Mouse (Mus musculus): Measurements from ENCODE around the gene Ptpra. TPM values are rescaled to one million over a fixed set of nuclear protein-coding genes. Genes with fewer than 3 reads are reported as not detected.
"Not testable (repeated sequence)": the region's sequence is repeated elsewhere in the genome, so short reads cannot be mapped to it uniquely, and the experiment has no call there.

Gene Ptpra
- polyA plus RNA-seq, 1 experiment from 2014 or later: 29.0 TPM

DNA sequence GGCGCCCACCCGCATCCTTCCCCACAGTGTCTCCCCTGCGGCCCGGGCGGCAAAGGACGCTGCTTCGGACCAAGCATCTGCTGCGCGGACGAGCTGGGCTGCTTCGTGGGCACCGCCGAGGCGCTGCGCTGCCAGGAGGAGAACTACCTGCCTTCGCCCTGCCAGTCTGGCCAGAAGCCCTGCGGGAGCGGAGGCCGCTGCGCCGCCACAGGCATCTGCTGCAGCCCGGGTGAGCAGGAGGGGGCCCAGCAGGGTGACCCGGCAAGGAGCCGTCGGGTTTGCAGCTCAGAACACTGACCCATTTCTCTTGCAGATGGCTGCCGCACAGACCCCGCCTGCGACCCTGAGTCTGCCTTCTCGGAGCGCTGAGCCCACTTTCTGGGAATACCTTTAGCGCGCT lies 126.5 kb downstream of the Ptpra start:
- Histone ChIP-seq H3K4me1 (ENCODE audit: control insufficient read depth, insufficient read depth, low read length) (peaks cover 22% of the 10 kb centered on the region; the same call in 1 of the 2 replicates), H3K27me3 (replicated peaks; ENCODE audit: control insufficient read depth, insufficient read depth, low read length) (peaks cover 58% of the 10 kb centered on the region), H3K9ac (ENCODE audit: low read depth, low read length) (peak overlapping the region; percentile 17), H3K4me3 (ENCODE audit: low read length) (peak overlapping the region; percentile 27), H3K4me2 (ENCODE audit: low read depth, low read length) (peak overlapping the region; percentile 44)
- not testable (repeated sequence) for H3K27ac ChIP-seq (ENCODE audit: low read length); H3K36me3 ChIP-seq (ENCODE audit: control insufficient read depth, insufficient read depth, low read length); ATAC-seq; H3K9me3 ChIP-seq (ENCODE audit: control insufficient read depth, low read length)
- 3% methylated on average over 32 of the region's 32 CpGs for WGBS

DNA sequence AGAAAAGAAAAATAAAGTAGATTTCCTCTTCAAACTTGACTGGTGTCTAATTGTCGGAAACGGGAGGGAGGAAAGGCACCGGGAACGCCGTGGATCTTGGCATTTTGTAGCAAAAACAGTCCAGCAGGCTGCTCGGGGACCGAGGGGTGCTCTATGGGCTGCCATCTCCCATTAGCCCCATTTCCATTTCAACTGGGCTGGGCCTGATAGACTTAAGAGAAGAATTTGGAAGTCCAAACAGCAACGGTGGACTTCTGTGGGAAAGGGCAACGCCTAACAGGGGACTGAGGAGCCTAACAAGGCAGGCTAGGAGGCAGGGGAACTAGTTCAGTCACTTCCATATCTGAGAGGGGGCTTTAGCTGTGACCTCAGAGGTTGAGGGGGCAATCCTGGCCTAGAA lies 126.9 kb downstream of the Ptpra start:
- ATAC-seq: 0 out of 2 replicates have a peak, but pooled peaks have one; percentile 8
- H3K9me3 ChIP-seq (ENCODE audit: control insufficient read depth, low read length): no peaks in the 10 kb centered on the region
- whole genome bisulfite sequencing: 9% methylated on average over 9 of the region's 9 CpGs
- peaks cover 22% of the 10 kb centered on the region; the same call in 1 of the 2 replicates for H3K4me1 ChIP-seq (ENCODE audit: control insufficient read depth, insufficient read depth, low read length)
- H3K9ac ChIP-seq (ENCODE audit: low read depth, low read length): peak overlapping the region; percentile 17; the same call in 1 of the 2 replicates
- peak overlapping the region; percentile 27 for H3K4me3 ChIP-seq (ENCODE audit: low read length)
- H3K4me2 ChIP-seq (ENCODE audit: low read depth, low read length): peak overlapping the region; percentile 44
- H3K36me3 ChIP-seq (ENCODE audit: control insufficient read depth, insufficient read depth, low read length): no peaks in the 10 kb centered on the region
- H3K27me3 ChIP-seq (replicated peaks; ENCODE audit: control insufficient read depth, insufficient read depth, low read length): peaks cover 63% of the 10 kb centered on the region
- no peak overlapping the region for H3K27ac ChIP-seq (ENCODE audit: low read length)

DNA sequence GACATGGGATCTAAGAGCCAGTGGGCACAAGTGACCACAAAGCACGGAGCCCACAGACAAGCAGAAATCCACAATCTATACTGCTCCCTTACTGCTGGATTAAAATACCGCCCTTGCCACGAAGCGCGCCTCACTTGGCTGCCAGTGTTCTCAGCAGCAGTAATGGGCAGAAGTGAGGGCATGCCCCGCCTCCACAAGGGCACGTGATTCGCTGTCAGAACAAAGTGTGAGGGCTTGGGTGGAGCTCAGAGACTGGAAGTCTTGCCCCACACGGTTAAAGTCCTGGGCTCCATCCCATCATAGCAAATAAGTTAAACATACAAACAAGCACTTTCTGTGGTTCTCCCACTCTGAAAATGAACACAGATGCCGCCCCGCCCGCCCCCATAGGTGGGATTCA lies 127.6 kb downstream of the Ptpra start:
- Histone ChIP-seq H3K27ac (ENCODE audit: low read length) (no peak overlapping the region), H3K4me2 (ENCODE audit: low read depth, low read length) (peak overlapping the region; percentile 44), H3K4me3 (ENCODE audit: low read length) (no peak overlapping the region), H3K9ac (ENCODE audit: low read depth, low read length) (no peak overlapping the region), H3K27me3 (replicated peaks; ENCODE audit: control insufficient read depth, insufficient read depth, low read length) (peaks cover 68% of the 10 kb centered on the region), H3K9me3 (ENCODE audit: control insufficient read depth, low read length) (no peaks in the 10 kb centered on the region), H3K36me3 (ENCODE audit: control insufficient read depth, insufficient read depth, low read length) (no peaks in the 10 kb centered on the region), H3K4me1 (ENCODE audit: control insufficient read depth, insufficient read depth, low read length) (peaks cover 22% of the 10 kb centered on the region; the same call in 1 of the 2 replicates)
- WGBS: 8% methylated on average over 12 of the region's 12 CpGs
- ATAC-seq: peak; percentile 71

DNA sequence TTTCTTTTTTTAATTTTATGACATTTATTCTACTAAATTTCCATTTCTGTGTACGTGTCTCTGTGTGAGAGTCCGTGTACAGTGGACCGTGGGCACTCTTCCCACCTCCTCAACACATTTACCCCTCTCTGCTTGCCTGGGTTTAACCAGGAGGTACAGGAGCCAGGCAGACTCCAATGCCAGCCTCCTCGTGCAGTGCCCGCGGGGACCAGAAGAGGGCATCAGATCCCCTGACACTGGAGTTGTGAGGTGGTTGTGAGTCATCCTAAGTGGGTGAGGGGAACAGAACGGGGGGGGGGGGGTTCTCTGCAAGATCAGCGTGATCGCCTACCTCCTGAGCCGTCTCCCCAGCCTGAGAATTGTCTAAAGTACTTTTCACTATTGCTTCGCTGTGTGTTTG lies 128.1 kb downstream of the Ptpra start:
- Histone ChIP-seq H3K27me3 (replicated peaks; ENCODE audit: control insufficient read depth, insufficient read depth, low read length) (peaks cover 73% of the 10 kb centered on the region), H3K27ac (ENCODE audit: low read length) (no peak overlapping the region), H3K4me3 (ENCODE audit: low read length) (no peak overlapping the region), H3K4me2 (ENCODE audit: low read depth, low read length) (no peak overlapping the region), H3K9me3 (ENCODE audit: control insufficient read depth, low read length) (no peaks in the 10 kb centered on the region), H3K4me1 (ENCODE audit: control insufficient read depth, insufficient read depth, low read length) (peaks cover 22% of the 10 kb centered on the region; the same call in 1 of the 2 replicates), H3K9ac (ENCODE audit: low read depth, low read length) (no peak overlapping the region), H3K36me3 (ENCODE audit: control insufficient read depth, insufficient read depth, low read length) (no peaks in the 10 kb centered on the region)
- no peak for ATAC-seq
- WGBS: 14% methylated on average over 11 of the region's 11 CpGs

DNA sequence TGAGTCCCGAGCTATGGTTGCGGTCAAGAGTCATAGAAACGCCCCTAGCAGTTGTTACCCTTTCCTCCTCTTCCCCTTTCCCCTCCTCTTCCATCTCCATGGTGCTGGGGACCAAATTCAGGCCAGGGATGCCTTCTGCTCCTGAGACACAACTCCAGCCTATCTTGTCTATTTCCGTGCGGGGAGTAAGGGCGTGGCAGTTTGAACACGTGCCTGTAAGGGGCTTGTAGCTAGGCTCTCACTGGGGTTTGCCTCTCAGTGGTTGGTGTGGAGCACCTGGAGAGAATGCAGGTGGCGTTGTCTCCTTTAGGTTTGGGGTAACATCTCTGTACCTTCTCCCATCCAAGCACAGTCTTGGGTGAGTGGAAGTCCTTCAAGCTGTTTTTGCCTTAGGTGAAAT lies 129.7 kb downstream of the Ptpra start:
- Histone ChIP-seq H3K4me3 (ENCODE audit: low read length) (no peak overlapping the region), H3K9me3 (ENCODE audit: control insufficient read depth, low read length) (no peaks in the 10 kb centered on the region), H3K4me1 (ENCODE audit: control insufficient read depth, insufficient read depth, low read length) (peaks cover 22% of the 10 kb centered on the region; the same call in 1 of the 2 replicates), H3K9ac (ENCODE audit: low read depth, low read length) (no peak overlapping the region), H3K27me3 (replicated peaks; ENCODE audit: control insufficient read depth, insufficient read depth, low read length) (peaks cover 73% of the 10 kb centered on the region), H3K4me2 (ENCODE audit: low read depth, low read length) (no peak overlapping the region), H3K36me3 (ENCODE audit: control insufficient read depth, insufficient read depth, low read length) (no peaks in the 10 kb centered on the region), H3K27ac (ENCODE audit: low read length) (no peak overlapping the region)
- no peak for ATAC-seq
- WGBS: 12% methylated on average over 8 of the region's 8 CpGs

DNA sequence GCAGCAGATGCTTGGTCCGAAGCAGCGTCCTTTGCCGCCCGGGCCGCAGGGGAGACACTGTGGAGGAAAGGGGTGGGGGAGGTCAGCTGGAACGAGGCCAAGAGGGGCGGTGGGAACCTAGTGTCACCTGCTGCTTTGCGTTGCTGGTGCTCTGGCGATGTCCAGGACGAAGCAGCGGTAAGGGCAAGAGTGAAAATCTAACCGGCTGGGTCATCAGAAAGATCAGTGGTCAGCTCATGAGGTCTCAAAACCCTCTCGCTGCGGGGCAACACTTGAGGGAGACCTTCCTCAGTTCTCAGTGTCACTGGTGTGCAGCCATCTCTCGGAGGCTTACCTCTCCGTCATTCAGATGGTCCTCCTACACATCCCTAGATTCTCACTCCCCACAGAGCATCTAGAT lies 131.1 kb downstream of the Ptpra start:
- Histone ChIP-seq H3K4me2 (ENCODE audit: low read depth, low read length) (peak overlapping the region; percentile 59), H3K9ac (ENCODE audit: low read depth, low read length) (no peak overlapping the region), H3K4me3 (ENCODE audit: low read length) (peak overlapping the region; percentile 43), H3K9me3 (ENCODE audit: control insufficient read depth, low read length) (no peaks in the 10 kb centered on the region), H3K27me3 (replicated peaks; ENCODE audit: control insufficient read depth, insufficient read depth, low read length) (peaks cover 60% of the 10 kb centered on the region), H3K27ac (ENCODE audit: low read length) (no peak overlapping the region), H3K4me1 (ENCODE audit: control insufficient read depth, insufficient read depth, low read length) (peaks cover 22% of the 10 kb centered on the region; the same call in 1 of the 2 replicates), H3K36me3 (ENCODE audit: control insufficient read depth, insufficient read depth, low read length) (no peaks in the 10 kb centered on the region)
- WGBS: 7% methylated on average over 16 of the region's 16 CpGs
- no peak for ATAC-seq

DNA sequence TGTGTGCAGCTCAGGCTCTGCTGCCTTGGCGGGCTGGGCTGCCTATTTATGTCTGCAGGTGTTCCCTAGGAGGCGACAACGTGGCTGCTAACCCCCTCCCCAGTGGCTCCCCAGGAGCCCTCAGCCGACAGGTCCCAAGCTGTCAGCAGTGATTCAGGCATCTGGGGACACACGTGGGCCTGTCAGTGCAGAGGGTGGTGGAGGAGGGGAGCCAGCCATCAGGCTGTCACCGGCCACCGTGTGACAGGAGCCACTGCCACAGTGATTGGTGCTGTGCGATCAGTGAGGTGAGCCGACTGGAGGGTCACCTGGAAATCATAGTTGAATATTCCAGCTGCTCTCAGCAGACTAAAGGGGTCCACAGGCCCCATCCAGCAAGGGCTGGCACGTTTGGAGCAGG lies 132.5 kb downstream of the Ptpra start, which contains the start of gene Avp:
Avp (minus strand) TSS at position 3 of the 400 bp plus-strand sequence.
- no peaks in the 10 kb centered on the region for H3K36me3 ChIP-seq (ENCODE audit: control insufficient read depth, insufficient read depth, low read length)
- H3K27me3 ChIP-seq (replicated peaks; ENCODE audit: control insufficient read depth, insufficient read depth, low read length): peaks cover 48% of the 10 kb centered on the region
- H3K9ac ChIP-seq (ENCODE audit: low read depth, low read length): no peak within 1 kb of the TSS
- H3K4me1 ChIP-seq (ENCODE audit: control insufficient read depth, insufficient read depth, low read length): peaks cover 14% of the 10 kb centered on the region; the same call in 1 of the 2 replicates
- H3K27ac ChIP-seq (ENCODE audit: low read length): no peak within 1 kb of the TSS
- WGBS: 39% methylated on average over 10 of the region's 10 CpGs
- H3K4me3 ChIP-seq (ENCODE audit: low read length): no peak within 1 kb of the TSS
- no peak for ATAC-seq
- no peak within 1 kb of the TSS for H3K4me2 ChIP-seq (ENCODE audit: low read depth, low read length)
- H3K9me3 ChIP-seq (ENCODE audit: control insufficient read depth, low read length): no peaks in the 10 kb centered on the region

DNA sequence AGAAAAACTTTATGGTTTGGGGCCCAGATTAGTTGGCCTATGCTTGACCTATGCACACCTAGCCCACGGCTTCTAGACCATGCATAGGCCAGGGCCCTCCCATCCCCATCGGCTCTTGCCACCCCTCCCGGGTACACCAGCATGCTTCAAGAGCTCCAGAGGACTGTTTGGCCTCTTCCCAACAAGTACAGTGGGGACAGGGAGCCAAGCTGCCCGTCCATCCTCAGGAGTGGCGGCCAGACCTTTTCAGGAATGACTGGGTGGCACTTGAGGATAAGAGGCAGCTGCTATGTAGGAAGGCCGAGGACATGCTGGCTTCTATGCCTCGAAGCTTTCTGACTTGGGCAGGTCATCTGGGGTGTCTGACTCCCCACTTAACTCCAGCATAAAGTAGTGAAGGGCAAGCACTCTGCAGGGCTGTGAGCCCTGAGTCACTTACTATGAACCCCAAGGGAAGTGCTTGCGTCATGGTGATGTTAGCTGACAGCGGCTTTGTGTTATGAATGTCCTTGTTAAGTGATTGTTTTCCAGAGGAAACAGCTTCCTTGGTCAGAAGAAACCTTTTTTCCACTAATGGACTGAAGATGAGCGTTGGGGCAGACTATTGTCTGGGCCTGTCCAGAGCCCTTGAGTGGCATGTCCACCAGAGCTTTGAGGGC lies 134.0 kb downstream of the Ptpra start:
- Histone ChIP-seq H3K27me3 (replicated peaks; ENCODE audit: control insufficient read depth, insufficient read depth, low read length) (peaks cover 39% of the 10 kb centered on the region), H3K36me3 (ENCODE audit: control insufficient read depth, insufficient read depth, low read length) (no peaks in the 10 kb centered on the region), H3K27ac (ENCODE audit: low read length) (no peak overlapping the region), H3K9ac (ENCODE audit: low read depth, low read length) (no peak overlapping the region), H3K4me2 (ENCODE audit: low read depth, low read length) (no peak overlapping the region), H3K4me1 (ENCODE audit: control insufficient read depth, insufficient read depth, low read length) (0 out of 2 replicates have a peak, but pooled peaks cover 11% of the 10 kb centered on the region), H3K9me3 (ENCODE audit: control insufficient read depth, low read length) (no peaks in the 10 kb centered on the region), H3K4me3 (ENCODE audit: low read length) (no peak overlapping the region)
- ATAC-seq: no peak
- WGBS: 81% methylated on average over 10 of the region's 10 CpGs

DNA sequence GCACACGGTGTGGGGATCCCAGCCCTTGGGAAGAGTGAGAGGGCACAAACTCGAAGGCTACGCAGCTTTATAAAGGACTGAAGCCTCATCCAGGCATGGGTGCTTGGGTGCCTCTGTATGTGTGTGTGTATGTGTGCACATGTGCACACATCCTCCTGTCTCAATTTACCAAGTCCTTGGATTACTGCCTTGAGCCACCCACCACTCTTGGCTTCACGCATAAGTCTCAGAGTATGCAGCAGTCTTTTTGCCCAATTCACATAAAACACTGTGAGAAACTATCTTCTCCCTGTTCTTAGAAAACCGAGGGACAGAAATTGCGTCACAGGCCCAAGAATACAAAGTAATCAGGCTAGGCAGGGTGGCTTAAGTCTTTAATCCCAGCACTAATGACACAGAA lies 135.9 kb downstream of the Ptpra start:
- no peak overlapping the region for H3K9ac ChIP-seq (ENCODE audit: low read depth, low read length)
- no peak overlapping the region for H3K27ac ChIP-seq (ENCODE audit: low read length)
- no peaks in the 10 kb centered on the region for H3K36me3 ChIP-seq (ENCODE audit: control insufficient read depth, insufficient read depth, low read length)
- 0 out of 2 replicates have a peak, but pooled peaks cover under 1% of the 10 kb centered on the region for H3K4me1 ChIP-seq (ENCODE audit: control insufficient read depth, insufficient read depth, low read length)
- no peak overlapping the region for H3K4me3 ChIP-seq (ENCODE audit: low read length)
- peaks cover 19% of the 10 kb centered on the region for H3K27me3 ChIP-seq (replicated peaks; ENCODE audit: control insufficient read depth, insufficient read depth, low read length)
- no peak for ATAC-seq
- no peaks in the 10 kb centered on the region for H3K9me3 ChIP-seq (ENCODE audit: control insufficient read depth, low read length)
- H3K4me2 ChIP-seq (ENCODE audit: low read depth, low read length): no peak overlapping the region
- 83% methylated on average over 6 of the region's 6 CpGs for WGBS
